Mouse (Mus musculus) limb, embryonic 13.5 days (tissue): ENCODE results near the gene S100b. TPM values are rescaled to one million over a fixed set of nuclear protein-coding genes. Genes with fewer than 3 reads are reported as not detected.
A peak's percentile ranks its signal among the peaks of the same experiment; 100 is the strongest.

ENCODE experiments used
- ATAC-seq: fragments of 200-750 bp; cut with Nextera tagmentation; 2 replicates; pipeline ENCODE4 v1.8.0; 2017; ENCODE audit warnings: low read depth, moderate number of reproducible peaks, moderate TSS enrichment; ENCODE audit not compliant: low FRiP score
- H3K27ac ChIP-seq: fragments of 300-500 bp; sonication (generic); 2 replicates; pipeline ENCODE4 v1.5.1; 2015; ENCODE audit warnings: inconsistent platforms, mild to moderate bottlenecking, moderate library complexity
- H3K27me3 ChIP-seq: fragments of 300-500 bp; sonication (generic); 2 replicates; pipeline ENCODE4 v1.6.1; 2015; ENCODE audit warnings: mild to moderate bottlenecking, inconsistent platforms
- H3K36me3 ChIP-seq: fragments of 300-500 bp; sonication (generic); 2 replicates; pipeline ENCODE4 v1.6.1; 2015; ENCODE audit warnings: inconsistent platforms, mild to moderate bottlenecking, moderate library complexity
- H3K4me1 ChIP-seq: fragments of 300-500 bp; sonication (generic); 2 replicates; pipeline ENCODE4 v1.6.1; 2015; ENCODE audit warnings: inconsistent platforms
- H3K4me2 ChIP-seq: fragments of 300-500 bp; sonication (generic); replicated peaks from 2 replicates; pipeline ENCODE4 v1.6.1; 2015; ENCODE audit warnings: inconsistent platforms, mild to moderate bottlenecking, moderate library complexity
- H3K4me3 ChIP-seq: fragments of 300-500 bp; sonication (generic); 2 replicates; pipeline ENCODE4 v1.5.1; 2015; ENCODE audit warnings: moderate library complexity, mild to moderate bottlenecking, inconsistent platforms
- H3K9ac ChIP-seq: fragments of 300-500 bp; sonication (generic); 2 replicates; pipeline ENCODE4 v1.6.1; 2015; ENCODE audit warnings: mild to moderate bottlenecking, inconsistent platforms
- H3K9me3 ChIP-seq: fragments of 300-500 bp; sonication (generic); 2 replicates; pipeline ENCODE4 v1.6.1; 2016; ENCODE audit warnings: inconsistent platforms
- WGBS: fragments of 180-500 bp; shearing (Covaris S2); methylation state at CpG from one replicate; pipeline ENCODE4 v1.1.7; 2015; 5-methylcytosine and 5-hydroxymethylcytosine counted together
- polyA plus RNA-seq: library from polyadenylated mRNA; unstranded; fragments of >200 nt; fragmentation: Nextera tagmentation; extraction: Ambion mirVana; gene quantifications from 2 replicates; pipeline ENCODE4 v1.2.1, GENCODE M21; 2015

Gene S100b
- 5.8 and 5.9 TPM in 2 replicates for polyA plus RNA-seq

DNA sequence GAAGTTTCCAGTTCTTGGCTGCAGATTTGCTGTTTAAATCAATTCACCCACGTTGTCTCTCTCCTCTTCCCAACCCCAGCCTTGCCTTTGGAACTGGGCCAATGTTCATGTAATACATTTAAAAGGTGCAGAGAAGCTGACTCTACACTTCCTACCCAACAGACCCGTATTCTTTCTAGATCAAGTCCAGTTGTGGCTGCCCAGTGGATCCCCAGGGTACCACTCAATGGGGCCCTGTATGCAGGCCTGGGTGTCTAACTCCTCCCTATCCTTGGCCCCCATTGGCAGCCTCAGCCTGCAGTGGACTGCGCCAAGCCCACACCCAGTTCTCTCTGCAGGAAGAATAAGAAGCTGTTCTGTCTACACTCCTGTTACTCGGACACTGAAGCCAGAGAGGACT, at the start of gene S100b:
Gene S100b (plus strand): TSS at position 318 of the 400 bp plus-strand sequence.
- H3K9ac ChIP-seq = peak within 1 kb of the TSS; percentile 31; the same call in 1 of the 2 replicates
- H3K4me1 ChIP-seq = peaks cover 16% of the 10 kb centered on the region
- H3K4me3 ChIP-seq = peak within 1 kb of the TSS; percentile 20
- peak; percentile 86 for ATAC-seq
- H3K27ac ChIP-seq = peak within 1 kb of the TSS; percentile 39; the same call in 1 of the 2 replicates
- no peaks in the 10 kb centered on the region for H3K9me3 ChIP-seq
- H3K36me3 ChIP-seq = peaks cover 4% of the 10 kb centered on the region; the same call in 1 of the 2 replicates
- H3K27me3 ChIP-seq = no peaks in the 10 kb centered on the region
- peak within 1 kb of the TSS; percentile 40 for H3K4me2 ChIP-seq
- 37% methylated on average over 4 of the region's 4 CpGs for WGBS

DNA sequence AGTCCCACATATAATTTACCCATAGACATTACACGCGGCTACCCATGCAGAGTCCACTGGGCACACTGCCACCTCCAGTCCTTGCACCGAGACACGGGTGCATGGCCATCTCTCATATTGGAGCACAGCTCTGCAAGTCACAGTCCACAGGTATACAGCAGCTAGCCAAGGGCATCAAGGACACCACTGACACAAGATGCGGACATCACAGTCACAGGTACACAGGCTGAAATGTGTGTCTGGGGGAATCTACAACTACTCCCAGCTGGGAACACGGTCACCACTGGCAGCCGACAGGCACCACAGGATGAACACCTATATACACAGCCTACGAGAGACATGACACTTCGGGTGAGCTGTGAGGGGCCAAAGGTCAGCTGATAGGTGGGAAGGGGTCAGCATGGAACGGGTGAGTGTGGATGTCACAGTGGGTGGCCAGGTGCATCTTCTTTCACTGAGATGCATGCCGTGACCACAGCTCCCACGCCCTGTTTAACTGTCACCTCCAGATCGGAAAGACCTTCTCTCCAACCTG, 46.3 kb upstream of the S100b start:
- H3K27me3 ChIP-seq = no peaks in the 10 kb centered on the region
- H3K9ac ChIP-seq = no peak overlapping the region
- H3K4me2 ChIP-seq = no peak overlapping the region
- no peak overlapping the region for H3K4me3 ChIP-seq
- 91% methylated on average over 13 of the region's 13 CpGs for WGBS
- H3K4me1 ChIP-seq = no peaks in the 10 kb centered on the region
- no peak for ATAC-seq
- no peaks in the 10 kb centered on the region for H3K9me3 ChIP-seq
- peaks cover 56% of the 10 kb centered on the region for H3K36me3 ChIP-seq
- no peak overlapping the region for H3K27ac ChIP-seq

DNA sequence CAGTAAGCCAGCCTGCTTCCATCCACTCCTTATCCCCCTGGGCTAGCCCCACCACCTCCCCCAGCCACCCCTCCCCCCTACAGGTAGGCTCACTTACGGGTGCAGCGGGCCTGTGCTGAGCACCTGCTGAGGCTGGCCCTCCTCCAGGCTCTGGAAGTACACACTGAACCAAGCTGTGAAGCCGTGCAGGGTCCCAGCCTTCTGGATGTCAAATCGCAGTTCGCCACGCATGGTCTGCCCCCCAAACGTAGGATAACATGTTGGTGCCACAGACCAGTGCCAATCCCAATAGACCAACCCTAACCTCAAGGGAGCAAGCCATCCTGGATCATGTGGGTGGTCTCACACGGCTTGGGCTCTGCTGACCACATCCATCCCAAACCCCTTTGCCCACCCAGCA, 44.4 kb upstream of the S100b start:
- no peak overlapping the region for H3K4me2 ChIP-seq
- H3K9ac ChIP-seq = no peak overlapping the region
- 85% methylated on average over 8 of the region's 8 CpGs for whole genome bisulfite sequencing
- H3K27me3 ChIP-seq = no peaks in the 10 kb centered on the region
- H3K4me3 ChIP-seq = no peak overlapping the region
- no peaks in the 10 kb centered on the region for H3K4me1 ChIP-seq
- ATAC-seq = no peak
- H3K9me3 ChIP-seq = peaks cover 3% of the 10 kb centered on the region
- peaks cover 75% of the 10 kb centered on the region for H3K36me3 ChIP-seq
- H3K27ac ChIP-seq = no peak overlapping the region

DNA sequence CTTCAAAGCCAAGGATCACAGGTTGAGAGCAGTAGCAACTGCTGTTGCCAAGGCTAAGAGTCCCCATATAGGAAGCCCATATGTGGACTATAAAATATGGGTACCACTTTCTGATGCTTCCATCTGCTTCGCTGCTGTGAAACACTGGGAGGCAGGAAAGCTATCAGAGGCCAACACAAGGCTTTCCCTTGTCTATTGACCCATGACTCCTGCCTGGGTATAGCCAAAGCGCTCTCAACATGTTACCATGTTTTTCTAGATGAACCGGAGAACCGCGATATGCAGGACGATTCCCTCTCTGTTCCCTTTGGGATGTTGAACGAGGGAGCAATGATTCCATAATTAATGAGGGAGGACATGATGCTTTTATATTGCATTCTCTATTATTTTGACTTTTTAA, 42.8 kb upstream of the S100b start:
- H3K27ac ChIP-seq = no peak overlapping the region

DNA sequence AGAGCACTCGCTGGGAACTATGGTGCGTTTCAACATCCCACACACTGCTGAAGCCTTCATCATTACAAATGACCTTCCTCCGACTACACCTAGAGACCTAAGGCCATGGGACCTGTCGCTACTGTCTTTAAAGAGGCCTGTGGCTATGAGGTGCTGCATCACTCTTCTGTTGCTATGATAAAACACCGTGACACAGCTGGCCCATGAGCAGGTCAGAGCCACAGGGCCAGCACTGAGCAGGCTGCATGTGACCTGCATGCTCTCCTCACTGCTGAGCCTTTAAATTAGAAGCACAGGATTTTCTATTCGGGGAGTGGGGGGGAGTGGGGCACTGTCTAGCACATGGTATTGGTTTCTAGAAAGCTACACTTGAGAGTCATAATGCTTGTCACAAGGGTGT, 41.5 kb upstream of the S100b start:
- no peak overlapping the region for H3K9ac ChIP-seq
- H3K4me3 ChIP-seq = no peak overlapping the region
- H3K27ac ChIP-seq = no peak overlapping the region
- no peaks in the 10 kb centered on the region for H3K4me1 ChIP-seq
- 89% methylated on average over 6 of the region's 6 CpGs for WGBS
- peaks cover 96% of the 10 kb centered on the region for H3K36me3 ChIP-seq
- no peaks in the 10 kb centered on the region for H3K27me3 ChIP-seq
- no peak for ATAC-seq
- H3K4me2 ChIP-seq = no peak overlapping the region
- H3K9me3 ChIP-seq = peaks cover 22% of the 10 kb centered on the region

More for the DNA sequence above, 42.8 kb upstream of the S100b start:
- H3K4me2 ChIP-seq = no peak overlapping the region
- no peaks in the 10 kb centered on the region for H3K4me1 ChIP-seq
- no peak overlapping the region for H3K9ac ChIP-seq
- WGBS = 98% methylated on average over 7 of the region's 7 CpGs
- H3K4me3 ChIP-seq = no peak overlapping the region
- no peak for ATAC-seq
- H3K36me3 ChIP-seq = peaks cover 91% of the 10 kb centered on the region
- H3K9me3 ChIP-seq = peaks cover 18% of the 10 kb centered on the region
- no peaks in the 10 kb centered on the region for H3K27me3 ChIP-seq

DNA sequence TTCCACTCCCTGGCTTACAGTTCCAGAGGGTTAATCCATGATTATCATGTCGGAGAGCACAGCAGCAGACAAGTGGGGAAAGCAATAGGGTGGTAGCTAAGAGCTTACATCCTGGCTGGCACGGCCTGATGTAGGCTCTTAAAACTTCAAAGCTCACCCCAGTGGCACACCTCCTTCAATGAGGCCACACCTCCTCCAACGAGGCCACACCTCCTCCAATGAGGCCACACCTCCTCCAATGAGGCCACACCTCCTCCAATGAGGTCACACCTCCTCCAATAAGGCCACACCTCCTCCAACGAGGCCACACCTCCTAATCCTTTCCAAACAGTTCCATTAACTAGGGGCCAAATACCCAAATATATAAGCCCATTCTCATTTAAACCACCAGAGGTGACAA, 39.5 kb upstream of the S100b start:
- ATAC-seq = no peak
- Histone ChIP-seq H3K27ac (no peak overlapping the region), H3K4me1 (no peaks in the 10 kb centered on the region), H3K4me3 (no peak overlapping the region), H3K4me2 (no peak overlapping the region), H3K36me3 (peaks cover 94% of the 10 kb centered on the region), H3K9me3 (peaks cover 22% of the 10 kb centered on the region), H3K27me3 (no peaks in the 10 kb centered on the region), H3K9ac (no peak overlapping the region)
- 85% methylated on average over 4 of the region's 4 CpGs for WGBS

DNA sequence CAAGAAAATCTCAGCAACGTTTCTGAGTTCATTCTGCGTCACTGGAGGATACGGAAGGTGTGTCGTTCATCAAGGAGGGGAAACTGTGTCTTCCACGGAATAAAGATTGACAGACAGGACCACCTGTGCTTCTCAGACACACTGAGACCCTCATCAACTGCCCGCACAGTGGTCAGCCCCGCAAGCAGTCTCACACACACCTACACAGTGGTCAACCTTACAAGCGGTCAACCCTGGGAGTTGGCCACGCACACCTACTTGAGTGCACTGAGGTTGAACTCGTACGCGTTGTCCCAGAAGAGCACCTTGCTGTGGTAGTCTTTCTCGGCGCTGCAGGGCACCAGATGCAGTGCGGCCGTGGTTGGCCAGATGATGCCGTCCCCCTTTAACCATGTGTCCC, 36.6 kb upstream of the S100b start:
- Histone ChIP-seq H3K9me3 (peaks cover 22% of the 10 kb centered on the region), H3K4me1 (no peaks in the 10 kb centered on the region), H3K4me2 (no peak overlapping the region), H3K27ac (no peak overlapping the region), H3K9ac (no peak overlapping the region), H3K27me3 (no peaks in the 10 kb centered on the region), H3K36me3 (peaks cover 98% of the 10 kb centered on the region), H3K4me3 (no peak overlapping the region)
- no peak for ATAC-seq
- WGBS = 95% methylated on average over 17 of the region's 17 CpGs

DNA sequence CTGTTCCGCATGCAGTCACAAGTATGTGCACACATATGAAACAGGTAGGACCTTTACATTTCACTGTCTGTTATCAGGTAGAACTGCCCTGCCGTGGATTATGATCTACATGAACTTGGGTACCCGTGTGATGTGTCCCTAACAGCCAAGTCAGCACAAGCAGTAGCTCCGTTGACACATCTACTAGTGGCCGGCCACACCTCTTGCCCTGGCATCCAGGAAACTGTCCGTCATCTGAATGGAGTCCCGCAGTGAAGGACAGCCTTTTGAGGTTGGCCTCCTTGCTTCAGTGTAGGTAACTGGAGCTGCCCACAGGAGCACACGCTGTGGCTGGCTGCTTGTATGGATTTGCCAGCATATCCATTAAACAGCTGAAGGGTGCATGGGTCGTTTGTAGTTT, 35.4 kb upstream of the S100b start:
- Histone ChIP-seq H3K4me2 (no peak overlapping the region), H3K9me3 (peaks cover 22% of the 10 kb centered on the region), H3K27ac (no peak overlapping the region), H3K27me3 (no peaks in the 10 kb centered on the region), H3K4me1 (no peaks in the 10 kb centered on the region), H3K9ac (no peak overlapping the region), H3K36me3 (peaks cover 98% of the 10 kb centered on the region), H3K4me3 (no peak overlapping the region)
- WGBS = 71% methylated on average over 9 of the region's 9 CpGs
- no peak for ATAC-seq

DNA sequence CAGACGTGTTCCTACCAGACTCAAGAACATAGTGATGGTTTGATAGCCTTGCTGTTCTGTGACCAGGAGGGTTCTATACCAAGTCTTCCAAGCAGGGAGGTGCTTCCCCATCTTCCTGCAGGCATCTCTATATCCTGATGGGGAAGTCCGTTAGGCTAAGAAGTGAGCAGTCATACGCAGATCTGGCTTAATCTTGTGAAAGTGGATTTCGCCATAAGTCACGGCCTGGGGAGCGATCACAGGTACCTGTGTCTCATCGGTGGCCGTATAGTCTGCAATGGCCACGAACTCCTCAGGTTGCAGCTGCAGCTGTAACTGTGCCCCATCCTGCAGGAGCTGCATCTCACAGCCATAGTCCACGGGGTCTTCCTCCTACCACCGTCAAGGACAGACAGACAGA, 27.7 kb upstream of the S100b start:
- Histone ChIP-seq H3K4me3 (no peak overlapping the region), H3K27ac (no peak overlapping the region), H3K4me2 (no peak overlapping the region), H3K9ac (no peak overlapping the region), H3K4me1 (no peaks in the 10 kb centered on the region), H3K27me3 (no peaks in the 10 kb centered on the region), H3K9me3 (no peaks in the 10 kb centered on the region), H3K36me3 (peaks cover 52% of the 10 kb centered on the region)
- 89% methylated on average over 11 of the region's 11 CpGs for WGBS
- no peak for ATAC-seq

DNA sequence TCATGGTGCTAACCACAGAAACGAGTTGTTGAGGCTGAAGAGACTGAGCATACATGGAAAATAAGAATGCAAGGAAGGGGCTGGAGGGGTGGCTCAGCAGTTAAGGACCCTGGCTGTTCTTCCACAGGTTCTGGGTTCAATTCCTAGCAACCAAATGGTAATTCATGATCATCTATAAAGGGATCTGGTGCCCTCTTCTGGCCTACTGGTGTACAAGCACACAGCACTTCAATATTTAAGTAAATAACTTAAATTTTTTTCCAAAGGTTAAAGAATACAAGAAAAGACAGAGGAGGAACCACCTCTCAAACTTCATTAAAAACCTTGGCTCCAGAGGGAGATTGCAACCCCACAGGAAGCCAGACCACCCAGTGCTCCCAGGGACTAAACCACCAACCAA, 24.0 kb upstream of the S100b start:
- H3K4me3 ChIP-seq = no peak overlapping the region
- no peaks in the 10 kb centered on the region for H3K4me1 ChIP-seq
- 73% methylated on average over 1 of the region's 1 CpGs for WGBS
- no peaks in the 10 kb centered on the region for H3K27me3 ChIP-seq
- ATAC-seq = no peak
- H3K9ac ChIP-seq = no peak overlapping the region
- no peaks in the 10 kb centered on the region for H3K9me3 ChIP-seq
- H3K27ac ChIP-seq = no peak overlapping the region
- H3K36me3 ChIP-seq = peaks cover 15% of the 10 kb centered on the region
- no peak overlapping the region for H3K4me2 ChIP-seq

DNA sequence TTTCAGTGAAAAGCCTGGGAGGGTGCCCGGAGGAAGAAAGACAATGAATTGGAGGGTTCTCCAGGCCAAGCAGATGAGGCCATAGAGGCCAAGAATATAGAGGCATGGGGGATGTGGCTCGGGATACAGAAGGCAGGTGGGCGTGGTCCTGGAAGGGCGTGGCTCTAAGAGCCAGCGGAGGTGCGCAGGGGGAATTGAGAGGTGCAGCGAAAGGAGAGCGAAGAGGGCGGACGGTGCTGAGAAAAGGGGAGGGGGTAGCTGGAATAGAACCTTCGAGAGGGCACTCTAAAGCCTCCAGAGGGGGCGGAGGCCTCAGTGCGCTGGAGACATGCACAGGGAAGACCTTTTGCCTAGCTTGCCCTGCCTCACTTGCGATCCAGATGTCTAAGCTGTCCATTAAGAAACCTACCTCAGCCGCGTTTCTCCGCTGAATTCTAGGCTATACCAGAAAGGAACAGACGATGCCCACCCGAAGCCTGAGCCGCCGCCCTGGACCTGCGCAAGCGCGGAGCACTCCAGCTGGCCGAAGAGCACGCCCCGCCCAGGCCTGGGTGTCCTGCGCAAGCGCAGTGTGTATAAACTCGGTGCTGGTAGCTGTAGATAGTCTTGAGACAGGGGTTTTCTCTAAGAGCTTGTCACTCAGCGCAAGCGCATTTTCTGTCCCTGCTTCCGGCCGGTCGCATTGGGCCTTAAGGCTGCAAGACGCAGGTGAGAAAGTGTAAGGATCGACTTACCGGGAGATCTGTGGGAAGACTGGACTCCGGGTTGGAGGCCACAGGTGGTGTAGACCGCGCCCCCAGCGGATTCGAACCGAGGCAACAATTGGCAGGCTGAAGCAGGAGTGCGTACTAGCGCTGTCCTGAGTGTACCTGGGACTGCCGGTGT, 16.1 kb upstream of the S100b start, which contains the start of gene Prmt2:
Gene Prmt2 (minus strand): TSS at position 525 of the 885 bp plus-strand sequence.
- Histone ChIP-seq H3K9me3 (no peaks in the 10 kb centered on the region), H3K36me3 (peaks cover 7% of the 10 kb centered on the region), H3K27ac (peak within 1 kb of the TSS; percentile 93), H3K9ac (peak within 1 kb of the TSS; percentile 71), H3K27me3 (no peaks in the 10 kb centered on the region), H3K4me2 (peak within 1 kb of the TSS; percentile 67), H3K4me1 (peaks cover 12% of the 10 kb centered on the region), H3K4me3 (peak within 1 kb of the TSS; percentile 62)
- peak; percentile 98 for ATAC-seq
- 1% methylated on average over 47 of the region's 47 CpGs for WGBS

DNA sequence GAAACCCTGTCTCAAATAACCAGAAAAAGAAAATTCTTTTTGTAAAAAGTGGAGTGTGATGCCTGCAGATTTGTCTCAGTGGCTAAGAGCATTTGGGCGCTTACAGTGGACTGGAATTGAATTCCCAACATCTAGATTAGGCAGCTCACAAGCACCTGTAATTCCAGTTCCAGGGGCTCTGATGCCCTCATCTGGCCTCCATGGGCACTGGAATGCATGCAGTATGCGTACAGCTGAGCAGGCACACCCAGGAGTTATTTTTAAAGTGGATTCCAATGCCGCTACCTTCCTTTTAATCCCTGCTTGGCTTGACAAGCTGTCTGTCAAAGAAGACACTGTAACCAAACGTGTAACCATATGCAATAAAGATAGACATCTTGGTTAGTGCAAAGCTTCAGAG, 14.3 kb upstream of the S100b start:
- peaks cover 7% of the 10 kb centered on the region for H3K36me3 ChIP-seq
- no peak overlapping the region for H3K4me2 ChIP-seq
- ATAC-seq = no peak
- no peak overlapping the region for H3K4me3 ChIP-seq
- H3K9ac ChIP-seq = no peak overlapping the region
- H3K27ac ChIP-seq = no peak overlapping the region
- no peaks in the 10 kb centered on the region for H3K9me3 ChIP-seq
- WGBS = 65% methylated on average over 4 of the region's 4 CpGs
- peaks cover 12% of the 10 kb centered on the region for H3K4me1 ChIP-seq
- no peaks in the 10 kb centered on the region for H3K27me3 ChIP-seq
